Mouse (Mus musculus) midbrain, embryonic 13.5 days (tissue): ENCODE measurements around the gene Sgip1. TPM values are rescaled to one million over a fixed set of nuclear protein-coding genes. Genes with fewer than 3 reads are reported as not detected.

ENCODE experiments used
- ATAC-seq: fragments of 200-750 bp; cut with Nextera tagmentation; 2 replicates; pipeline ENCODE4 v1.8.0; 2017; ENCODE audit warnings: mild to moderate bottlenecking, moderate TSS enrichment, moderate library complexity
- H3K27ac ChIP-seq: fragments of 300-500 bp; sonication (generic); 2 replicates; pipeline ENCODE4 v1.5.1; 2015; ENCODE audit warnings: inconsistent platforms, mild to moderate bottlenecking, moderate library complexity
- H3K27me3 ChIP-seq: fragments of 300-500 bp; sonication (generic); 2 replicates; pipeline ENCODE4 v1.6.1; 2015; ENCODE audit warnings: mild to moderate bottlenecking, inconsistent platforms
- H3K36me3 ChIP-seq: fragments of 300-500 bp; sonication (generic); 2 replicates; pipeline ENCODE4 v1.6.1; 2015; ENCODE audit warnings: mild to moderate bottlenecking, inconsistent platforms
- H3K4me1 ChIP-seq: fragments of 300-500 bp; sonication (generic); replicated peaks from 2 replicates; pipeline ENCODE4 v1.6.1; 2015; ENCODE audit warnings: inconsistent platforms
- H3K4me2 ChIP-seq: fragments of 300-500 bp; sonication (generic); replicated peaks from 2 replicates; pipeline ENCODE4 v1.6.1; 2015; ENCODE audit warnings: moderate library complexity, mild to moderate bottlenecking, inconsistent platforms
- H3K4me3 ChIP-seq: fragments of 300-500 bp; sonication (generic); replicated peaks from 2 replicates; pipeline ENCODE4 v1.5.1; 2015; ENCODE audit warnings: mild to moderate bottlenecking, inconsistent platforms
- H3K9ac ChIP-seq: fragments of 300-500 bp; sonication (generic); replicated peaks from 2 replicates; pipeline ENCODE4 v1.6.1; 2015; ENCODE audit warnings: mild to moderate bottlenecking, inconsistent platforms
- H3K9me3 ChIP-seq: fragments of 300-500 bp; sonication (generic); 2 replicates; pipeline ENCODE4 v1.6.1; 2016; ENCODE audit warnings: mild to moderate bottlenecking, inconsistent platforms
- WGBS: fragments of 180-500 bp; shearing (Covaris S2); methylation state at CpG from one replicate; pipeline ENCODE4 v1.1.7; 2015; 5-methylcytosine and 5-hydroxymethylcytosine counted together
- polyA plus RNA-seq: library from polyadenylated mRNA; unstranded; fragments of >200 nt; fragmentation: Nextera tagmentation; extraction: Ambion mirVana; gene quantifications from 2 replicates; pipeline ENCODE4 v1.2.1, GENCODE M21; 2015

Gene Sgip1
- polyA plus RNA-seq, 1 experiment from 2014 or later: 61.8 TPM

DNA sequence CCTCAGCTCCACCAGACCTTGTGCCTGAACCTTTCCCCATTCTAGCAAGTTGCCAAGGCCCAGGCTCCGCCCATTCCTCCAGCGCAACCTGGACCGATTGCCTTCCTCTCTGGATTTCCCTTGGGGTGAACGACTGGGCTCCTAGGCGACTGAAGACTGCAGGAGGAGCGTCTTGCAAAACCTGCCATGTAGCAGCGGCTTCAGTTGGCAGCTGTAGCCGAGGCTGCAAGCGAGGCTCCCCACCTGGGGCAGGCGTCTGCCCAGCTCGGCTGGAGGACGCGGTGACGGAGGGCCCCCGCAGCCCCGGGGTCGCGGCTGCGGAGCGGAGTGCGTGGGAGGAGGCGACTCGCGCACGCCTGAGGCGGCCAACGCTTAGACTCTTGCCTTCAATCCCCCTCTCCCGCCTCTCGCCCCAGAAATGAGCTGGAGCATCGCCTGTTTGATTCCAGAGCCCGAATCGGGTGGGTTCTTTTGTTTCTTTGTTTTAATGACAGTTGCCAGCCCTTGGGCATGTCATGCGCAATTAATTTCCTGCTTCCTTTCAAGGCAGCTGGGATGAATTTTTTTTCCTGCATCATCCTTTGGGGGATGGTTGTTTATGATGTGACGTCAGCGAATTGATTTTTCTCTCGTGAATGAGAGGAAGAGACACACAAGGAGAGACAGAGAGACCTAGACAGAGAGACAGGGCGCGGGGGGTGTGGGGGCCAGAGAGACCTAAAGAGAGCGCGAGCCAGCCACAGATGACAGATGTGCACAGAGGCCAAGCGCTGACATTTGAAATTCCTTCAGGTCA, 18.2 kb downstream of the Sgip1 start:
- Histone ChIP-seq H3K27me3 (no peaks in the 10 kb centered on the region), H3K4me2 (peak overlapping the region; percentile 88), H3K27ac (peak overlapping the region; percentile 99), H3K9me3 (no peaks in the 10 kb centered on the region), H3K4me1 (peaks cover 29% of the 10 kb centered on the region), H3K9ac (peak overlapping the region; percentile 85), H3K4me3 (peak overlapping the region; percentile 60), H3K36me3 (no peaks in the 10 kb centered on the region)
- peak; percentile 75 for ATAC-seq
- WGBS: 1% methylated on average over 41 of the region's 41 CpGs

- Histone ChIP-seq H3K4me2 (peak overlapping the region; percentile 88), H3K9me3 (no peaks in the 10 kb centered on the region), H3K27ac (peak overlapping the region; percentile 99), H3K4me1 (peaks cover 29% of the 10 kb centered on the region), H3K4me3 (peak overlapping the region; percentile 60), H3K27me3 (no peaks in the 10 kb centered on the region), H3K9ac (peak overlapping the region; percentile 85), H3K36me3 (no peaks in the 10 kb centered on the region)
- ATAC-seq: peak; percentile 98
- WGBS: under 1% methylated on average over 25 of the region's 25 CpGs
These were observed 19.1 kb downstream of the Sgip1 start for GRCm38 (mm10) chr4:102760042-102760821.

DNA sequence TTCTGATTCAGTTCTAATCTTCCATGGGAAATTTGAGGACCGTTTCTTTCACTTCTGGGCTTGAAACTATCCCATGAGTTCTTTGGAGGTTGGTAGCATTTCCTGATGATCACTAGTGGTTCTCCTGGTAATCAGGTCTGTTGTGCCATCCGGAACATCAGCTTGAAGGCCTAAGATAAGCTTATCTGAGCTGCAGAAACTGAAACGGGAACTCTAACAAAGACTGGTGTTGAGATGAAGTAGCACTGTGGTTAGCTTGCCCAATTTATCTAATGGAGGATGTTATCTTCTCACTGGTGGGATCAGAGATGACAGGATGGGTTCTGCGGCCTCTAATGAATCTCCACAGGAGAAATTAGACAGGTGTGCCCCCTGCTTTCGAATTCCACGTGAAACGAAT, 21.0 kb downstream of the Sgip1 start:
- Histone ChIP-seq H3K4me1 (peaks cover 29% of the 10 kb centered on the region), H3K4me2 (peak overlapping the region; percentile 88), H3K9ac (peak overlapping the region; percentile 32; the same call in 1 of the 2 replicates), H3K4me3 (peak overlapping the region; percentile 60), H3K36me3 (no peaks in the 10 kb centered on the region), H3K27ac (no peak overlapping the region), H3K27me3 (no peaks in the 10 kb centered on the region), H3K9me3 (no peaks in the 10 kb centered on the region)
- 85% methylated on average over 7 of the region's 7 CpGs for WGBS
- ATAC-seq: no peak

GRCm38 (mm10) chr4:102769070-102769469, 28.0 kb downstream of the Sgip1 start:
- H3K36me3 ChIP-seq: no peaks in the 10 kb centered on the region
- no peak overlapping the region for H3K4me3 ChIP-seq
- H3K9ac ChIP-seq: no peak overlapping the region
- no peaks in the 10 kb centered on the region for H3K4me1 ChIP-seq
- H3K4me2 ChIP-seq: no peak overlapping the region
- WGBS: 70% methylated on average over 1 of the region's 1 CpGs
- no peaks in the 10 kb centered on the region for H3K27me3 ChIP-seq
- H3K9me3 ChIP-seq: no peaks in the 10 kb centered on the region
- no peak overlapping the region for H3K27ac ChIP-seq
- no peak for ATAC-seq

DNA sequence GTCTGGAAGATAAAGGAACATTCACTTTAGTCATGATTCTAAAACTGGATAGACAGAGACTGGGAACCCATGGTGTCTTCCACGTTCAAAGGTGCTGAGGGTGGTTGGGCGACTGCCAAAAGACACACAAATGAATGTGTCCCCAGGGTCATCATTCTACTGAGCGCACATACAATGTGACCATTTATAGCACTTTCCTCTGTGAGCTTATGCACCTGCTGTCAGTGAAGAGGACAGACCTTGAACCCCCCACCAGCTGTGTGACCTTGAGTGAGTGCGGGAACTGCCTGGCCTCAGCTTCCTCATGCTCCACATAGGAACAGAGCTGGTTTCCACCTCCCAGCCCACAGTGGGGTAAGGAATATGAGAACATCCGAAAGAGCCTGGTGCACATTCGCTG, 28.8 kb downstream of the Sgip1 start:
- Histone ChIP-seq H3K27ac (no peak overlapping the region), H3K9me3 (no peaks in the 10 kb centered on the region), H3K4me3 (no peak overlapping the region), H3K4me1 (no peaks in the 10 kb centered on the region), H3K9ac (no peak overlapping the region), H3K36me3 (no peaks in the 10 kb centered on the region), H3K4me2 (no peak overlapping the region), H3K27me3 (no peaks in the 10 kb centered on the region)
- WGBS: 83% methylated on average over 6 of the region's 6 CpGs
- ATAC-seq: no peak

- WGBS: 62% methylated on average over 5 of the region's 5 CpGs
- Histone ChIP-seq H3K4me1 (peaks cover 5% of the 10 kb centered on the region; the same call in 1 of the 2 replicates), H3K9me3 (no peaks in the 10 kb centered on the region), H3K27me3 (no peaks in the 10 kb centered on the region), H3K27ac (no peak overlapping the region), H3K9ac (no peak overlapping the region), H3K36me3 (no peaks in the 10 kb centered on the region), H3K4me3 (no peak overlapping the region), H3K4me2 (no peak overlapping the region)
- ATAC-seq: no peak
These were observed 30.7 kb downstream of the Sgip1 start for GRCm38 (mm10) chr4:102771598-102772357.

DNA sequence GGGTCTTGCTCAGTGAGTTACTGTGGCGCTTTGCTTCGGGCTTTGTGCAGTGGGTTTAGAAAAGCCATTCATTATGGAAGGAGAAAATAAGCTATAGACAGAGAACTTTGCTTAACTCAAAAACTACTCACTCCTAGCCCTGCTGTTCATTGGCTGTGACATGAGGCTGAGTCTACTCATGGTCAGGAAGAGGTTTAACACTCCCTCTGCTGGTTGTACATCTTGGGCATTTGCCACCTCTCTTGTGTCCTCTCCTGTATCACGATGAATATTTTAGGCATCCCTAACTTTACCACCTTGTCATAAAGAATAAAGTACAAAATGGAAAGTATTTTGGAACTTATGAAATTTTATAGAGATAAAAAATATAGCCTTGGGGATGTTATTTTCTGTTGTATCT, 32.1 kb downstream of the Sgip1 start:
- WGBS: 78% methylated on average over 3 of the region's 3 CpGs
- no peak for ATAC-seq

DNA sequence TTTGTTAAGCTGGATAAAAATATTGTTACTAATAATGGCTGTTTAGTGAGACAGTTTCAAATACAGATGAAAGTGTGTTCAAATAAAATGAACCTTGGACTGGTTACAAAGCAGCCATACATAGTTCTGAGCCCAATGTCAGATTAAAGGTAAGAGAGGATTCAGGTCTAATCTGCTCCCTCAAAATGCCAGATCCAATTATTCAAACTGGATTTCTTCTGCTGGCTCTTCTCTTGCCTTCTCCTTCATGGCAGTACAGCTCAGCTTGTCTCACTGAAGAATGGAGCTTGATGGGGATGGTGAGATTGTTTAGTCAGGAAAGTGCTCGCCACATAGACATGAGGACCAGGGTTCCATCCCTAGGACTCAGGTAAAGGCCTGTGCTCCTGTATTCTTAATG, 32.7 kb downstream of the Sgip1 start:
- Histone ChIP-seq H3K9me3 (no peaks in the 10 kb centered on the region), H3K27ac (no peak overlapping the region), H3K27me3 (no peaks in the 10 kb centered on the region), H3K9ac (no peak overlapping the region), H3K4me2 (no peak overlapping the region), H3K36me3 (no peaks in the 10 kb centered on the region), H3K4me1 (peaks cover 5% of the 10 kb centered on the region; the same call in 1 of the 2 replicates), H3K4me3 (no peak overlapping the region)
- 97% methylated on average over 1 of the region's 1 CpGs for WGBS
- no peak for ATAC-seq

More for the DNA sequence above, 32.1 kb downstream of the Sgip1 start:
- no peaks in the 10 kb centered on the region for H3K36me3 ChIP-seq
- no peaks in the 10 kb centered on the region for H3K9me3 ChIP-seq
- no peaks in the 10 kb centered on the region for H3K27me3 ChIP-seq
- H3K4me2 ChIP-seq: no peak overlapping the region
- H3K4me3 ChIP-seq: no peak overlapping the region
- H3K4me1 ChIP-seq: peaks cover 5% of the 10 kb centered on the region; the same call in 1 of the 2 replicates
- H3K9ac ChIP-seq: no peak overlapping the region
- H3K27ac ChIP-seq: no peak overlapping the region

DNA sequence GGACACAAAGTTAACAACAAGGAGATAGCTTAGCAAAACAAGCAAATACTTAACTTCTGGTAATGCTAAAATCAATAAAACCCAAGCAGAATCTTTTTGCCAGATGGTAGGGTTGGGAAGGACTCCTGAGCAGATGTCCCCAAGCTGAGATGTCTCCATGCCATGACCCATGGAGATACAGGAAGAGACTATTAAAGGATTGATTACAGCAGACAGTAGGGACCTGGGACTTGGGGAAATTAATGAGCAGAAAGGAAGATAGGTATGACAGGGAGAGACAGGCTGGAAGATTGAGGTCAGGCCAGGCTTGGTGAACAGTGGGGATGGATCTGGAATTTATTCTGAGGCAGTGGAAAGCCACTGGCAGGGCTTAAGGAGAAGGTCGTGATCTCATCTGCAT, 33.5 kb downstream of the Sgip1 start:
- Histone ChIP-seq H3K27ac (no peak overlapping the region), H3K4me2 (no peak overlapping the region), H3K4me1 (peaks cover 5% of the 10 kb centered on the region; the same call in 1 of the 2 replicates), H3K9me3 (no peaks in the 10 kb centered on the region), H3K36me3 (no peaks in the 10 kb centered on the region), H3K27me3 (no peaks in the 10 kb centered on the region), H3K9ac (no peak overlapping the region), H3K4me3 (no peak overlapping the region)
- no peak for ATAC-seq
- WGBS: 59% methylated on average over 1 of the region's 1 CpGs

- Histone ChIP-seq H3K36me3 (no peaks in the 10 kb centered on the region), H3K4me2 (no peak overlapping the region), H3K4me1 (peaks cover 10% of the 10 kb centered on the region; the same call in 1 of the 2 replicates), H3K27ac (no peak overlapping the region), H3K9me3 (no peaks in the 10 kb centered on the region), H3K27me3 (no peaks in the 10 kb centered on the region), H3K9ac (no peak overlapping the region), H3K4me3 (no peak overlapping the region)
- ATAC-seq: no peak
- 60% methylated on average over 2 of the region's 2 CpGs for WGBS
These were observed 34.6 kb downstream of the Sgip1 start for GRCm38 (mm10) chr4:102775596-102776270.

GRCm38 (mm10) chr4:102779902-102780301, 38.8 kb downstream of the Sgip1 start:
- no peaks in the 10 kb centered on the region for H3K9me3 ChIP-seq
- no peak overlapping the region for H3K9ac ChIP-seq
- H3K36me3 ChIP-seq: no peaks in the 10 kb centered on the region
- no peak for ATAC-seq
- H3K4me1 ChIP-seq: peaks cover 10% of the 10 kb centered on the region; the same call in 1 of the 2 replicates
- no peaks in the 10 kb centered on the region for H3K27me3 ChIP-seq
- no peak overlapping the region for H3K4me3 ChIP-seq
- no peak overlapping the region for H3K4me2 ChIP-seq
- H3K27ac ChIP-seq: no peak overlapping the region
- 86% methylated on average over 6 of the region's 6 CpGs for WGBS
